Mouse (Mus musculus): Measurements from ENCODE around the gene Gal3st4.
A peak's percentile ranks its signal among the peaks of the same experiment; 100 is the strongest.
"Not testable (repeated sequence)": the region's sequence is repeated elsewhere in the genome, so short reads cannot be mapped to it uniquely, and the experiment has no call there.

Gene Gal3st4

DNA sequence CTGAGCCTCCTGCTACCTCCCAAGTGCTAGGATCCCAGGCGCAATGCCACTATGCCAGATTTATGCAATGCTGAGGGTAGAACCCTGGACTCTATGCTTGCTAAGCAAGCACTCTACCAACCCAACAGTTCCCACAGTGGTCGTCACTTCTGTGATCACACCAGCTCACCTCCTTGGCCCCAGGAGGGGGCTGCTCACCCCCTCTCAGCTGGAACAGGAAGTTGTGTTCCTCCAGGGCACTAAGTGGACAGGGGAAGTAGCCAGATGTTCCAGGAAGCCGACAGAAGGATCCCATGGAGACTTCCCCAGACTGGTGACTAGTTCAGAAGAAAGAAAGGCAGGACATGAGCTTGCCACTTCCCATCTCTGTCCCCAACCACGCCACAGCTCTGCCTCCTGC is 10.6 kb downstream of the Gal3st4 start:
- DNase-seq (ENCODE audit: low read depth, low spot score): no peak

DNA sequence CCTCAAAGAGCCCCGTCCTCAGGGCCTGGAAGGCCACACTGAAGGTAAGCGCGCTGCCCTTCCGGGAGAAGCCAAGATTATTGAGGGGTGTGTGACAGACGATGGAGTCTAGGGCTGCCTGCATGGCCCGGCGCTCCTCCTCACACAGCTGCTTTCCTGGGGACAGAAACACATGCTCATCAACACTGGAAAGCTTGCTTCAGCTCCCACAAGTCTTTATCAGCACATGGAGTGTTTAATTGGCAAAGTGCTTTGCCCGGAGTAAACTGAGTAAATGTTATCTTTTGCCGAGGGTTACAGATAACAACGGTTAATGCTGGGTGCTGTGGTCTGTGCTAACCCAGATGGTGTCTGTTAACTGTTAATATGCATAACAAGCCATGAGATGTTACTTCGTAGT is 11.8 kb downstream of the Gal3st4 start:
- DNase-seq (ENCODE audit: low read depth, low spot score): no peak

DNA sequence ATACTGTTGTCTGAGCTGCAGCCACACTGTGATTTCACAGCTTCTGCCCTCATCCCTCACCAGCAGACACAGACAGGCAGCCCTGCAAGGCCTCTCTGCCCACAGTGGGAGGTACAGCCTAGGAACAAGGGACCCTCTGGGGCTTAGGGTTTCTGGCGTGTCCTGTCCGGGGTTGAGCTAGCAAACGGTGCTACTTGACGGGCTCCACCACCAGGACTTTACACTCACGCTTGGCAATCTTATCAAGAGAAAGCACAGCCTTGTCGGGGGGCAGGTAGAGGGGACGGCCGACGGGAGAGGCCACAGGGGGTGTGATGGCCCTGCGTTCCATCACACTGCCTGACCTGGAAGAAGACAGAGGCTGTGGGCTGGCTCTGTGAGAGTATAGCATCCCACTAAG is 12.6 kb downstream of the Gal3st4 start:
- DNase-seq (ENCODE audit: low read depth, low spot score): no peak

DNA sequence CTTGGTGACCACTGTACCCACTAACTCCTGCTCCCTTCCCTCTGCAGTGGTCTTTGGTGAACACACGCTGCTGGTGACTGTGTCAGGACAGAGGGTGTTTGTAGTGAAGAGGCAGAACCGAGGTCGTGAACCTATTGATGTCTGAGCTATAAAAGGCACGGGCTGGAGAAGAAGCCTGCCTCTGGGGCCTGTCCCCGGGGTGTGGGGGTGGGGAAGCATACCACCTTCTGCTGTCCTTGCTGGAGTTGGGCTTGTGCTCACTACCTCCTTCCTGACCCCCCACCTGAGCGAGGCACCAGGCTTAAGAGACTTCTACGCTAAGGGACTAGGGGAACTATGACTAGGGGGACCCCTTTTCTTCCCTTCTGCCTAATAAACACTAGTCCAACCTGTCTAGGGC is 13.6 kb downstream of the Gal3st4 start:
- no peak for DNase-seq (ENCODE audit: low read depth, low spot score)

DNA sequence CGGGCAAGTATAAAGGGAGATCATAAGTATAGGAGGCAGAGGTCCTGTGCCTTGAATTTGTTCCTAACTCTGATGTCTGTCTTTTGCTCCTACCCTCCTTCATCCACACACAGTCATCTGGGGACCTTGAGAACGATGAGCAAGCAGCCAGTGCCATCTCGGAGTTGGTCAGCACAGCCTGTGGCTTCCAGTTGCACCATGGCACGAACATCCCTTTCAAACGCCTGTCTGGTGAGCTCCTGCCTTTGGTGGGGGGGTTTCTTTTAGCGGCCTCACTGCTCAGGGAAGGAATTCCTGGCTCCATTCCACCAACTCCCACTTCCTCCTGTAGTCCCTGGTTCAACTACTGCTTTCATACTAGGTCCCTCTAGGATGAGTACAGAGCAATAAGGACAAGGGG is 14.1 kb downstream of the Gal3st4 start:
- no peak for DNase-seq (ENCODE audit: low read depth, low spot score)

DNA sequence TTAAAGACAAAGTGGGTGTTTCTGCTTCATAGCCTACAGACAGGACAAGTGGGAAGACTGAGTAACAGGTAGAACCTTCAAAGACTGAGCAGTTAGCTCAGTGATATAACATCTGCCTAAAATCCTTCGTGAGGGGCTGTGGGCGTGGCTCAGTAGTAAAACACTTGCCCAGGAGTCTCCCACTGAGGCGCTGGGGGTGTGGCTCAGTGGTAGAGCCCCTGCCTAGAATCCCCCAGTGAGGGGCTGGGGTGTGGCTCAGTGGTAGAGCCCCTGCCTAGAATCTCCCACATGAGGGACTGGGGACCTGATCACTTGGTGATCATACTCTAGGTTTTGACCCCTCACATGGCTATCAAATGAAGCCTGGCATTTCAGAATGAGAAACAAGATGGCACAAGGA is 14.6 kb downstream of the Gal3st4 start:
- no peak for DNase-seq (ENCODE audit: low read depth, low spot score)

DNA sequence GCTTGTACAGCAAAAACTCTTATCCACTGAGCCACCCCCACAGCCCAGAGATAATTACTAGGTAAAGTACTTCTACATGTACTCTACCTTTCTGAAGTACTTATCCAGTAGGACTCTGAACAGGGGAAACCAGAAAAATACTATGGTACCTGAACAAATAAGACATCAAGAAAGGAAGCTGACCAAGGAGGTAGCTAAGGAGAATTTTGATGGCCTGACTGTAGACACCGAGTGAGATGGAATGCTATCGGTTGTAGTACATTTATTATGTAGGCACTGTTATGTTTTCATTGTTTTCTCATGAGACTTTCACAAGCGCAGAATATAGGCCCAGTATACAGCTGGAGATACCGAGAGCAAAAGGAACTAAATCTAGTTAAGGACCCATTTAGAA is 15.1 kb downstream of the Gal3st4 start:
- DNase-seq (ENCODE audit: low read depth, low spot score): no peak

DNA sequence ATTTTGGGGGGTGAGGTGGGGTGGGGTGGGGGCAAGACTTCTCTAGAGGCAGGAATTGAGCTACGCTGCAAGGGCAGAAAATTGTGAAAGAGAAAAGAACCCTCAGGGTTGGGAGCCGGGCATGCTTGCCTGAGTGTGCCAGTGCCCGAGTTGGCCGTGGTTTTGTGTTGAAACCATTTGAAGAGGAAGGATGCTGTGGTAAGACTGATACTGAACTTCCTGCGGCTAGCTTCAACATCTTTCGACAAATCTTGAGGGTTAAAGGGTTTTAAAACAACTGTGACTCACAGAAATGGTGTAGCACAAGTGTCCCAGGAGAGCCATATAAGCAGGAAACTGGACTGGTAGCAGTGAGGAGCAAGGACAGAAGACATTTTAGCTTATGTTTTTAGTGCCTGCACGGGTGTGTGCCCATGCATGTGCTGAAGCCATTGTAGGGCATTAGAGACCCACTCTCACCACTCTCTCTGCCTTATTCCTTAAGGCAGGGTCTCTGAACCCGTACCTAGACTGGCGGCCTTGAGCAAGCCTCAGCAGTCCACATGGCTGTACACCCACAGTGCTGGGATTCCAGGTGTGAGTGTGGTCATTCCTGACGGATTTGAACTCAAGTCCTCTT is 15.6 kb downstream of the Gal3st4 start:
- no peak for DNase-seq (ENCODE audit: low read depth, low spot score)

DNA sequence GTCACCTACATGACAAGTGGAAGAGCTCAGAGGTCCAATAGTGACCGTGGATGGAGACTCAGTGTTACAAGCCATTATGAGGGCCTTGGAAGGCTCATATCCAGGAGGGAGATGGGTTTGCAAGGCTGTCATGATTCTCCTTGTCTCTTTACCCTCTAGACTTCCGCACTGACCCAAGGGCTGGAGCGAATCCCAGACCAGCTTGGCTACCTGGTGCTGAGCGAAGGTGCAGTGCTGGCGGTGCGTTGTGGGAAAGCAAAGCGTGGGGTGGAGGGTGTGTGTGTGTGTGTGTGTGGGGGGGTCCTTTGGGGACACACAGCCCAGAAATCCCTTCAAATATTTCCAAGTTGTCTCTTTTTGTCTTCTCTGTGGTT is 16.6 kb downstream of the Gal3st4 start:
- DNase-seq (ENCODE audit: low read depth, low spot score): no peak

DNA sequence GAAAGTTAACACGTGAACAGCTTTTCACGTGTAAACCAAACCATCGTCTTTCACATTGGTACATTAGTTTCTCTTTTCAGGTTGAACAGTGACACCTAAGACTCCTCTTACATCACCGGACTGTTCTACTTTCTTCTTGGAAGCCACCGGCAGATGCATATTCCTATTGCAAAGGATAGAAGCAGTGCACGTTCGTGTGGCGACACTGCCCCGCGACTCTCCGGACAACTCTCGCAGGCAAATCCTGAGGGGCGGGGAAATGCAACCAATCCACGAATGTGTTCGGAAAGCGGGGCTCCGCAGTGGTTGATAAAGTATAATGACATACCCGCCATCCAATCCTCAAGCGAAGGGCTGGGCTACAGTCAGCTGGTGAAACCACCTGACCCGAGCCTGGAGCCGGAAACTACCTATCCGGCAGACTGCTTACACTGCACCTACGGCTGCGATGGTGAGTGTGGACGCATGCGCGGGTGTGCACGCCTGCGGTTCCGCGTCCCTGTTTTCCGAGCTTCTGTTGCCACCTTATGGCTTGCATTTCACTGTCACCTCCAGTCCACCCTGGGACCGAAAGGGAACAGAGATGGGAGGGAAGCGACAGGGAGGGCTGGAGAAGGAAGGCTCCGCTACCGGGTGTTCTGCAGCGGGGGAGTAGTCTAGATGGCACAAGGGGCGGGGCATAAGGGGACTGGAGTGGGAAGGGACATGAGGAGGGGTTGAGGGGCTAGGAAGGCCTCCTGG is 17.1 kb downstream of the Gal3st4 start, which contains the start of gene Lamtor4:
TSS of gene Lamtor4 (plus strand) at position 130 of the 741 bp plus-strand sequence.
- peak; percentile 95 for DNase-seq (ENCODE audit: low read depth, low spot score)

DNA sequence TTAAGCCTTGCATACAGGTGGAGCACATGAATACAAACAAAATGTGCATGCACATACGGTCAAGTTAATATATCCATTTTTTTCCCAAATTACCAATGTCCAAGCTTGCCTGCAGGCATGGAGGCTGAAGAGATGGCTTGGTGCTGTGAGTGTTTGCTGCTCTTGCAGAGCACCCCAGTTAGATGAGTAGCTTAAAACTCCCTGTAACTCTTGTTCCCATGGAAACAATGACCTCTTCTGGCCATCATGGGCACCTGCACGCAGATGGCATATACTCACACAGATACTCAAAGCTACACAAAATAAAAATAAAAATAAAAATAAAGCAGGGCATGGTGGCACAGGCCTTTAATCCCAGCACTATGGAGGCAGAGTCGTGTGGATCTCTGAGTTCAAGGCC is 19.6 kb downstream of the Gal3st4 start:
- no peak for DNase-seq (ENCODE audit: low read depth, low spot score)

DNA sequence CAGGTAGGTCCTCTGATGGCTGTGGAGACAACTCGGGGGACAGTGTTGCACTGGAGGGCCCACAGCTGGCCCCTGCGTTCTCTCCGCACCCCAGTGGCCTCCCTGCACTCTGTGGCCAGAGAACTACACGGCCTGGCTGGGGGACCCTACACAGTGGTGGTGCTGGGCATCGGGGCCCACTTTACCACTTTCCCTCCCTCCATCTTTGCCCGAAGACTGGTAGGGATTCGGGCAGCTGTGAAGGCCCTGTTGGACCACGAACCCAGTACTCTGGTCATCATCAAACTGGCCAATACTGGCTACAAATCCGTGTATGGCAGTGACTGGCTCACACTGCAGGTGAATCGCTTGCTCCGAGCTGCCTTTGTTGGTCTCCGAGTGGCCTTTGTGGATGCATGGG is 21.5 kb downstream of the Gal3st4 start:
- DNase-seq (ENCODE audit: low read depth, low spot score): no peak

DNA sequence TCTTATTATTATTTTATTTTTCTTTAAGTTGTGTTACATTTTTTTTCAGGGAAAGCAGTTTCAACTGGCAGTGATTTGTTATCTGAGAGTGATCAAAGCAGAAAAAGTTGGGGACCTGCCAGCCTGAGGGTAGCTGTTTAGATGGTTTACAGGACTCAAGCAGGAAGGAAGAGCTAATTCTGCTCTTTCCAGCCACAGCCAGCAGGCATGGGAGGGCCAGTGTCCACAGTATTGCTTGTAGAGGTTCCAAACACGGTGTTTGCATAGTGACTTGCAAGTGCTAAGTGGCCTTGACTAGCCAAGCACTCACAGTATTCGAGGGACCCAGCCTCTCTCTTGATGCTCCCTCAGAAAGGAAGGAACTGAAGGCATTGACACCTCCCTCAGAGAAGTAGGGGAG is 31.1 kb downstream of the Gal3st4 start:
- no peak for DNase-seq (ENCODE audit: low read depth, low spot score)

DNA sequence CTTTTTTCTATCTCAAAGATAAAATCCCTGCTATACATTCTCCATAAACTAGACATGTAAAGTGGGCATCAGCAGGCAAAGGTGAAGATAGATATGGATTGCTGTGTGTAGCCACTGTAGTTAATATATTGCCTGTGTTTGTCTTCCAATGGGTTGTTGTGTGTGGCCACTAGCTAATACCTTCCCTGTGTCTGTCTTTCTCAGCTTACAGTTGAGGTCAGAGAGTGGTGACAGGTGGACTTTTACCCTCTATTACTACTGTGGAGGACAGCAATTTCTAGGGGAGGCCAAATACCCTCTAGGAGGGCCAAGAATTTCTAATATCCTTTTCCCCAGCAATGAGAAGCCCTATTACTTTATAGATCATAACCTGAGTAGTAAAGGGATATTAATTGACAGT is 38.4 kb downstream of the Gal3st4 start:
- no peak for DNase-seq (ENCODE audit: low read depth, low spot score)

DNA sequence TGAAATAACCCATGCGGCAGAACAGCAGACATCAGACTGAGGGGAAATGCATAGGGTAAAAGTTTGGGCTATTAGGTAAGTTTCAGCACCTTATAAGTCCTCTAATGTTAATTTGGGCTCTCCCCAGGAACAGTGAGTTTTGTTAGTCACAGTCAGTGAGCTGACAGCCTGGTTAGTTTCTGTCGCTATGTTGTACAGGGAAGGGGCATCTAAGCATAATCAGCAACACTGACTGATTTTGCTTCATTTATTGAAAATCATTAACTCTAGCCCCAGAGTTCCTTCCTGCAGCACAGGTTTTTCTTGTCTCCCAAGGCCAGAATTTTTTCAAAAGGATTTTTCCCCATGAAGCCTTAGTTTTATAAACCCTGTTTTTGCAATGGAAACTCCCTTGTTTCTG is 38.9 kb downstream of the Gal3st4 start:
- no peak for DNase-seq (ENCODE audit: low read depth, low spot score)

DNA sequence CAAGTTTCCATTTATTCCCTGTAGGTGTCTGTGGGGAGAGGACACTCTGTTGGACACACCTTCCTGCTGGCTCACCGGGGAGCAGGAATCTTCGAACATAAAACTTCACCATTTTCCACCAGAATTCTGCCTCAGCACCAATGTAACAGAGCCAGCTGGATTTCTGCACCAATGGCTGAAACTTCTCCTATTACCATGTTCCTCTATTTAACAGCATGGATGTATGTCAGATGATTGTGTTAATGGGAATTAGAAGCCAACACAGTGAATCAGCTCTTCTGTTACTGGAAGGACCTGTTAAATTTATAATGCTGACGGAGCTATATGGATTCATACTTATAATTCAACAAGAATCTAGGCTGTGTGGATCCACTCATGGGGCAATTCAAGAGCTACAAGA is 43.1 kb downstream of the Gal3st4 start:
- DNase-seq (ENCODE audit: low read depth, low spot score): no peak

DNA sequence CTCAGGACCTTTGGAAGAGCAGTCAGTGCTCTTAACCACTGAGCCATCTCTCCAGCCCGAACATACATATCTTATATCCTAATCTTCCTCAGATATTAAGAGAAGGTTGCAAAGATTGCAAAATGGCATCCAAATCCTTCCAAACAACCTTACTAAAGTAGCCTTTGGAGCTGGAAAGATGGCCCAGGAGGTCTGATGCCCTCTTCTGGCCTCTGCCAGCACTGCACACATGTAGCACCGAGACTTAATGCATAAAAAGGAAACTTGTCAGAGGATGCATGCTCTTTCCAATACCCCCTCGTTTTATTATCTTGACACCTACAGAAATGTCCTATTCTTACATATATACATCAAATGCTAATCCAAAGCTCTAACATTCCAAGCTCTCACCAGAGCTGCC is 44.6 kb downstream of the Gal3st4 start:
- DNase-seq (ENCODE audit: low read depth, low spot score): peak; percentile 23

DNA sequence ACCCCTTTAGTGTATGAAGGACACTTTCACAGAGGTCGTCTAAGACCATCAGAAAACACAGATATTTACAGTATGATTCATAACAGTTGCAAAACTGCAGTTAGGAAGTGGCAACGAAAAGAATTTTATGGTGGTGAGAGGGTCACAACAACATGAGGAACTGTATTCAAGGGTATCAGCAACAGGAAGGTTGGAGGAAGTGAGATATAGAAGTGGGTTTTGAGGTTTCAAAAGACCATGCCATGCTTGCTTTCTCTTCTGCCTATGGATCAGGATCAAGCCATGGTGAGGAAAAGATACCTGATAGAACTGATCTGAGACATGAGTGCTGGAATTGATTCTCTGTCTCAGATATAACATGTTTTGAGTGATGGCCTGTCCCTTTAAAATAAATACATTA is 45.3 kb downstream of the Gal3st4 start:
- no peak for DNase-seq (ENCODE audit: low read depth, low spot score)

DNA sequence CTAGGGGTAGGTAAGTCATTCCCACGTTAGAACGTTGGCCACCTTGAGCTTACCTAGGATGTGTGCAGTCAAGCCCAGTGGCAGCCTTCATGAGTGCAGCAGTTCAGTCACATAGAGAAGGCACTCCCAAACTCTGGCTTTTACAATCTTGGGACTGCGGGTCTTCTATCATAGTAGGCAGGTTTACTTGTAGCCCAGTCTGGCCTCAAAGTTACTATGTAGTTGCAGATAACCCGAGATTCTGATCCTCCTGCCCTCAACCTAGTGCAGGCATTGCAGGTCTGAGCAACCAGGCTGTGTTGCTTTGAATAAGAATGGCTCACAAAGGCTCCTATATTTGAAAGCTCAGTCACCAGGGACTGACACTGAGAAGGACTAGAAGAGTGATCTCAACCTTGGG is 46.1 kb downstream of the Gal3st4 start:
- no peak for DNase-seq (ENCODE audit: low read depth, low spot score)

DNA sequence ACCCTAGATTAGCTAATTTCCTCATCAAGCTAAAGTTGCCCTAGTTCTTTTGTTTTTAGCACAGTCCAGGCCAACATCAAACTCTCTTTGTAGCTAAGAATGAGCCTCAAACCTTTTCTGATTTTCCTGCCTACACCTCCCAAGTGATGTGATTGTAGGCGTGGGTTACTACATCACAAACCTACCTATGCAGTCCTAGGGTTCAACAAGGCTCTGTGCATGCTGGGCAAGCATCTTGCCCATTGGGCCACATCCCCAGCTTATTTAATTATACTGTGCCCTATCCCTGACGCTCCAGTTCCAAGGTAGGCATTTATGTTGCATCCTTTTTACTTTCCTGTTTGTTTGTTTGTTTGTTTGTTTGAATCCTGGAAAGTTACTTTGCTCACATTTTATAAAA is 46.9 kb downstream of the Gal3st4 start, which contains the start of gene Nxpe5:
TSS of gene Nxpe5 (plus strand) at position 199 of the 400 bp plus-strand sequence.
- DNase-seq (ENCODE audit: low read depth, low spot score): no peak

DNA sequence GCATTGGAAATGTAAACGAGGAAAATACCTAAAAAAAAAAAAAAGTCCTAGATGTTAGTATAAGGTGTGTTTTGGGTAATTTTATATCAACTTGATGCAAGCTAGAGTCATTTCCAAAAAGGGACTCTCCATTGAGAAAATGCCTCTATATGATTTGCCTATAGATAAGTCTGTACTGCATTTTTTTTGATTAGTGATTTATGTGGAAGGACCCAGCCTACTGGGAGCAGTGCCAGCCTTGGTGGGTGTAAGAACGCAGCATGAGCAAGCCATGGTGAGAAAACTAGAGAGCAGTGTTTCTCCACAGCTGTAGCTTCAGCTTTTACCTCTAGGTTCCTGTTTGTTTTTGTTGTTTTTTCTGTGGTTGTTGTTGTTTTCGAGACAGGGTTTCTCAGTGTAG is 49.4 kb downstream of the Gal3st4 start:
- DNase-seq (ENCODE audit: low read depth, low spot score): no peak

DNA sequence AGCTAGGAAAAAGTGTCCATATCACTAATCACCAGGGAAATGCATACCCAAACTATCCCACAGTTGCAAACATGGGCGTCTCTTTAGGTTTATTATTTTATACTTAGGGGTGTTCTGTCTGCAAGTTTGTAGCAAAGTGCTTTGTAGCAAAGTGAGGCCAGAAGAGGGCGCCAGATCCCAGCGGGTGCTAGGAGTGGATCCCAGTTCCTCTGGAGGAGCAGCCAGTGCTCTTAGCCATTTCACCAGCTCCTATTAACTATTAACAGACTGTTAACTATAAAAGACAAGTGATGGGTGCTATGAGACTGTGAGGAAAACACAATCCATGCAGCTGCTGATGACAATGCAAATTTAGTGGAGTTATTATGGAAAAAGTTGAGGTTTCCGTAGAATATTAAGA is 50.5 kb downstream of the Gal3st4 start:
- DNase-seq (ENCODE audit: low read depth, low spot score): peak; percentile 72

DNA sequence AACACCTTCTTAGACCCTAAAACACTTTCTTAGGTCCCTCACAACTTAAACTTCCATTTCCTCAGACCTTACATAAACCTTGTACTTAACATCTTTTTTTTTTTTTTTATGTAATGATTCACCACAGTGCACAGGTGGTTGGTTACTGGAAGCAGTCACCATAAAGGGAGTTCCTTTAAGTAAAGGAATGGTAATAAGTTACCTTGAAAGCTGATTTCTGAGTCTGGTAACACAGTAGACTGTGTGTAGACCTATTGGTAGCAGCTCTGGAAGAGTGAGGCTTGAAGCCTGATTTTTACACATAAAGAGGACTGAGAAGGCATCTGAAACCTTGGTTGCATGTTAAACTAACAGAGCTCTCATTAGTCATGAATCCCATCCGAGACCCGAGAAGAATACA is 52.8 kb downstream of the Gal3st4 start:
- no peak for DNase-seq (ENCODE audit: low read depth, low spot score)

DNA sequence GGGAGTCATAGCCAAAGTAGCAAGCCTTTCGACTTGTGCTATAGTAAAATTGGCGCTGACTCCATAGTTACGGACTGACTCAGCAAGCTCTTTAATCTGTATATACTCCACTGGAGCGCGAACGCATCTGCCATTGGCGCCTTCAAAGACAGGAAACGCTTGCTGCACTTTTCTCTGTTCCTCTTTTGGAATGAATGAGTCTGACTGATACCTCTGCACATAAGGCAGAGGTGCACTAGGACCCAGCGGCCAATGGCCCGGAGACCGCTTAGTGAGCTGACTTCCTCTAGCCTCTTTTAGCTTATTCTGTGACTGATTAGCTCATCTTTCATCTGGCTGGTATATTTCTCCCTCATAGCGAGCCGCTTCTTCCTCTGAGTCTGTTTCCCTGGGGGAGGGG is 56.0 kb downstream of the Gal3st4 start:
- not testable (repeated sequence) for DNase-seq (ENCODE audit: low read depth, low spot score)
